Mouse (Mus musculus) cerebellum, postnatal 36 days (tissue): ENCODE results near the gene Ppp2r5a.

Experiments used
- DNase-seq, 2 experiments: peaks; one replicate each; pipeline ENCODE4 v3.0.0; 2021 to 2022; ENCODE audit warnings: mixed read lengths in 2 of 2

Ppp2r5a gene

DNA sequence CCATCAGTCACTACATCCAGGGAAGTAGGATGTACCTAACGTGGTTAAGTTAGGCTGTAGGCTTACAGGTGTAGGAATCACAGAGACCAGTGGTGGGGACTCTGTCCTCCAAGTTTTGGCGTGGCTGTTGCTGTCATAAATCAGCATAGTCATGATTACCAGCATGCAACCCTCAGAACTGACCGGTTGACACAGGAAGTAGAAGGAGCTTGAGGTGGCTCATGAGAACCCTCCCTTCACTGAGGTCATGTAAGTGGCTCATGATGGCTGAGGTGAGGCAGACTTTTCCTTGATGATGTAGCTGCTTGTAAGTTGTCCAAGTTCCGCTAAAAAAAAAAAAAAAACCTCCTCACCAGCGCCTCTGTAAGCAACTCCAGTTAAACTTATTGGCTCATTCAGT, 14.0 kb upstream of the Ppp2r5a start:
- DNase-seq = no peak

- DNase-seq = no peak
These were observed 13.5 kb upstream of the Ppp2r5a start for GRCm38 (mm10) chr1:191416611-191417010.

- no peak for DNase-seq
These were observed 11.4 kb upstream of the Ppp2r5a start for GRCm38 (mm10) chr1:191414432-191414831.

- DNase-seq = no peak
These were observed 10.8 kb upstream of the Ppp2r5a start for GRCm38 (mm10) chr1:191413691-191414415.

GRCm38 (mm10) chr1:191410294-191411036, 7.4 kb upstream of the Ppp2r5a start:
- no peak for DNase-seq

DNA sequence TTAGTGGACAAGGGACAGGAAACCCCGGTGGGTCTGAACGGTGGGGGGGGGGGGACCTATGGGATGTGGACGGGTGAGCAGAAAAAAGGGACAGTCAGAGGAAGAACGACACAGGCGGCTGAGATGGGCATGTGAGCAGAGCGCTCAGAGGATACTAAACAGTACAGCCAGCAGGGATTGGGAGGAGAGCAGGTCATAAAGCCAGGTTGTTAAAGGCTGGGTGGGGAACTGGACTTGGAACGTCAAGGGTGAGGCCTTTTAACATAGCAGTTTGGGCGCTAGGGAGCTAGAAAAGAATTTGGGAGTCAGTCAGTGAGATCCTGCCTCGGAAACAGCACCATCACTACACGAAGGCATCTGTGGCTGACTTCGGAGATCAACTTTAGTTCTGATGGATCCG, 4.2 kb upstream of the Ppp2r5a start:
- DNase-seq = no peak

- DNase-seq = no peak
These were observed 3.4 kb upstream of the Ppp2r5a start for GRCm38 (mm10) chr1:191406516-191406915.

DNA sequence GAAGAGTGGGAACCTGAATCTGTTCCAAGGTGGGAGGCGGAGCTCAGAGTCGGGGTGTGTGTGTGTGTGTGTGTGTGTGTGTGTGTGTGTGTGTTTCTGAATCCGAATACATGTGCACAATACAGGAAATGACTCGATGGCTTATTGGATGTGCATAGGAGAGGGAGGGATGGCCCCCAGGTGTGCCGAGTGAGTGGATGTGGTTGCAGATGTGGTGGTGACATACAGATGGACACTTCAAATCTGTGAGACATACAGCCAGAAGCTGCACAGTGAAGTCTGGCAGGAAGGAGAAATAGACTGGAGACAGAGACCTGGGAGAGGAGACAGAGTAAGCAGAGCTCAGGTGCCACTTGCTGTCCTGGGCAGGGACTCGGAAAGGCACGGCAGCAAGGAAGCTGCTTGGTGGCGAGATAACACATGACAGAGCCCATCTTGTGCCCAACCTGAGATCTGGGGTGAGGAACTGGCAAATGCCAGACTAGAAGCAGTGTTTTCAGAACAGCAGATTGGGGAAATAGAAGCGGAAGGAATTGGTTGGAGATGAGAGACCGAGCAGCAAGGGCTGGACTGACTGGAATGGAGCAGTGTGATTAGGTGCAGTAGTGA, 1.8 kb upstream of the Ppp2r5a start:
- no peak for DNase-seq

DNA sequence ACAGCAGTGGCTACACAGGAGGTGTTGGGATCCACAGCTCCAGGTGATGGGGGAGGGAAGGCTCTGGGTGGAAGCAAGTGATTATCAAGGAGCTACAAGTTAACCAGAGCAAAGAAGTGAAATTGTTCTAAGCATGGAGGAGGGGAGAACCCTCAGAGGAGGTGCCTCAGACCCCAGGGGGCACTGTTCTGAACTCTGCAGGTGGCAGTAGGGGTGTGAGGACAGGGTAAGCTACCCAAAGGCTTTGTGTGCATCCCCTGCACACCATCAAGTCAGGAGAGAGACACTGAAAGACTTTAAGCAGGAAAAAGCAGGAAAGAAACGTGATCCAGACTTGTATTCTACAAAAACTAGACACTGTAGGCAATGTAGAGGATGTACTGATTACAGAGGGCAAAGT, 1.2 kb upstream of the Ppp2r5a start:
- no peak for DNase-seq

DNA sequence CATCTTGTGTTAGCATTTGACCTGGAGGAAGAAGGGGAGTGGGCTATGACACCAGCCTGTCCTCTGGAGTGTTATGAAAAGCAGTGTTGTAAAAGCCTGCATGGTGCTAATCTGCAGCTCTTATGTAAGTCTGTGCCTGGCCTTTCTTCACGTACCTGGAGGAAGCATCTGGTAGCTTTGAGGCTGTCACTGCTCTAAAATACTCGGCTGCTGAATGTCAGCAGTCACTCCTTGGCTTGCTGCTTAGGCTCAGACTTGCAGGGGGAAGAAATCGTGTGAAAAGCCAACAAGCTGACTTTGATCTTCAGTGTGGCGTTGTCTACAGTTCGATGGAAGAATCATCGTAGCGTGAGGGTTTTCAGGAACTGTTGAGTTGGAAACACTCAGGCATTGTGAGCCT, 566 bp downstream of the Ppp2r5a start:
- DNase-seq = no peak

GRCm38 (mm10) chr1:191396897-191397849, 5.9 kb downstream of the Ppp2r5a start:
- peak; percentile 99 for DNase-seq

GRCm38 (mm10) chr1:191396446-191396845, 6.6 kb downstream of the Ppp2r5a start:
- peak in 1 of 2 experiments; percentile 49 for DNase-seq

- peak; percentile 33 to 34 for DNase-seq
These were observed 7.1 kb downstream of the Ppp2r5a start for GRCm38 (mm10) chr1:191395871-191396433.

- DNase-seq = no peak
These were observed 7.9 kb downstream of the Ppp2r5a start for GRCm38 (mm10) chr1:191395200-191395599.

- DNase-seq = no peak
These were observed 8.9 kb downstream of the Ppp2r5a start for GRCm38 (mm10) chr1:191394126-191394525.

- no peak for DNase-seq
These were observed 9.5 kb downstream of the Ppp2r5a start for GRCm38 (mm10) chr1:191393536-191393935.

GRCm38 (mm10) chr1:191391311-191391710, 11.8 kb downstream of the Ppp2r5a start:
- DNase-seq = peak; percentile 46 to 61

DNA sequence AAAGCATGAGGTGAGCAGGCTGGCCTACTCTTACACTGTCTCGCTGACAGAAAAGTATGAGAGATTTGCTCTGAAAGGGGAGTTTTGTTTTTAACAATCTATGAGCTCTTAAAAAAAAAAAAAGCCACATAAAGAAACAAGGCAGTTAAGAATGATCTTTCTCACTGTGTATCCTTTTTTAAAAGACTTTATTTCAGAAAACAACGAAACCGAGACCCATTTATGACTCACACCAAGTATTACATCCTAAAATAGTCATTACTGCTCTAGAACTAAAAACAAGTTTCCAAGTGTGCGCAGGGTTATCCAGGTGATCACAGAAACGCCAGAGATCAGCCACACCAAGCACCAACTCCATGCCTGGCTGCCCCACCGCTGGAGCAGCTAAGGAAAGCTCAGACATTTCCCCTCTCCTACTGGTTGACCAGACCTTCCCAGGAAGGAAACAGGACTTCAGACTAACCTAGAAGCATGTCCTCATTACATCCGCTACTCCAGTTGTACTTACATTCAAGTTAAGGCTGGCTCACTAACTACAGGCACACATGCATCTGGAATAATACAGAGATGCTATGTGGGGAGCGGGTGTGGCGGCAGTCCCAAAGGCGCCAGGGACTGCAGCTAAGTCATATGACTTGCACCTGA, 18.2 kb downstream of the Ppp2r5a start:
- no peak for DNase-seq

DNA sequence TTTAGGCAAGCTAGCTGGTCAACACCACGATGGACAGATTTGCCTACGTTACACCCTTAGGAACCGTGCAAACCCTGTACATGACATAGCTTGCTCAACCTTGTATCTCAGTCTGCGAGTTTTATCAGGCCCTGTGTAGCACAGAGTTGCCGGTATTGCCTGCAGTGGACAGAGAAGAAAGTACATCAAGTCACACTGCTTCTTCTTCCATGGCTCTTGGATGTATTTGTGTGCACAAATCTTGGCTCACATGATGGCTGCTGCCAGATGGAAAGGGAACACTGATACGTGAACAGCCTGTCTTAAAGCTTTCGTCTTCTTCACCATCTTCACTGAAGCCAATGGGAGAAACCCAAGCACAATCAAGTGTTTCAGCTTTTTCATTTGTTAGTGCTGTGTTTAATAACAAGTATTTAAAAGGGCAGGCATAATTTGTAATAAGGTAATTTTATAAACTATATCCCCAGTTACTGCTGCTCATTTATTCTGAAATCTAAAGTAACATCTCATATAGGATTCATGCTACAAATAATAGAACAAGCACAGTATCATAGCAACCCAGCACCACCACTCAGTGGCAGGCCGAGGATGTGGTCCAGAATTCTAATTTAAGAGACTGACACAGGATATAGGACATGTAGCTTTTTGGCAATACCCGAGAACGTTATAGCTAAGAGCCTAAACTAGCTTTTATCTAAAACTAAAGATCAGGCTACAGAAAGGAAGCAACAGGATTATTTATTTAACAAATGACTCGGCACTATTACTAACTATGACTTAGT, 20.9 kb downstream of the Ppp2r5a start:
- DNase-seq = no peak

DNA sequence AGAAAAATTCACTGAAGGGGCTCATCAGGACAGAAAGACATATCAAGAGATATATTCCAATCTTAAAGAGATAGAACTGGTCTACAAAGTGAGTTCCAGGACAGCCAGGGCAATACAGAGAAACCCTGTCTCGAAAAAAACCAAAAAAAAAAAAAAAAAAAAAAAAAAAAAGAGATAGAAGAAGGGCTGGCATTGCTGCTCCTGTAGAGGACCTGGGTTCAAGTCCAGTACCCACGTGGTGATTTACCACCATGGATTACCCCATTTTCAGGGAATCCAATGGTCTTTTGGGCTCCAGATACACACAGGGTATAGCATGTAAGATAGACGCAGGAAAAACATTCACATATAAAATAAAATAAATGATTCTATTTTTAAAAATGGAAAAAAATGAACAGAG, 22.2 kb downstream of the Ppp2r5a start:
- no peak for DNase-seq

GRCm38 (mm10) chr1:191378080-191378479, 25.0 kb downstream of the Ppp2r5a start:
- no peak for DNase-seq
